Mouse (Mus musculus): ENCODE measurements around the gene Oaz1. TPM values are rescaled to one million over a fixed set of nuclear protein-coding genes. Genes with fewer than 3 reads are reported as not detected.

The Oaz1 gene
- polyA plus RNA-seq (2015; fragmentation: Nextera tagmentation; extraction: Ambion mirVana), result 1,324 and 1,529 TPM in 2 replicates

GRCm38 (mm10) chr10:80826151-80827062 is at the start of gene Oaz1:
TSS of gene Oaz1 (plus strand) at chr10:80826656.
- Histone ChIP-seq H3K9me3 (replicated peaks) (no peaks in the 10 kb centered on the region), H3K27ac (peak within 1 kb of the TSS; percentile 95), H3K36me3 (peaks cover 33% of the 10 kb centered on the region), H3K9ac (peak within 1 kb of the TSS; percentile 91), H3K4me3 (replicated peaks) (peak within 1 kb of the TSS; percentile 87), H3K4me2 (peak within 1 kb of the TSS; percentile 96), H3K27me3 (no peaks in the 10 kb centered on the region), H3K4me1 (replicated peaks) (peaks cover 73% of the 10 kb centered on the region)
- peak; percentile 99 for DNase-seq
- peak; percentile 92 for ATAC-seq (ENCODE audit: low read depth)
- WGBS (ENCODE audit: insufficient replicate concordance), result under 1% methylated on average over 82 of the region's 82 CpGs

GRCm38 (mm10) chr10:80777123-80777522 is 49.3 kb upstream of the Oaz1 start:
- Histone ChIP-seq H3K9ac (no peak overlapping the region), H3K27ac (no peak overlapping the region), H3K27me3 (no peaks in the 10 kb centered on the region), H3K4me3 (replicated peaks) (no peak overlapping the region), H3K4me2 (no peak overlapping the region), H3K4me1 (replicated peaks) (peaks cover 29% of the 10 kb centered on the region), H3K36me3 (peaks cover 100% of the 10 kb centered on the region), H3K9me3 (replicated peaks) (no peaks in the 10 kb centered on the region)
- 79% methylated on average over 5 of the region's 5 CpGs for WGBS (ENCODE audit: insufficient replicate concordance)
- DNase-seq, result no peak
- no peak for ATAC-seq (ENCODE audit: low read depth)

- ATAC-seq (ENCODE audit: low read depth) (no peak), DNase-seq (no peak)
- Histone ChIP-seq H3K4me1 (replicated peaks) (peaks cover 6% of the 10 kb centered on the region), H3K27me3 (no peaks in the 10 kb centered on the region), H3K9me3 (replicated peaks) (no peaks in the 10 kb centered on the region), H3K4me3 (replicated peaks) (no peak overlapping the region), H3K36me3 (peaks cover 100% of the 10 kb centered on the region), H3K9ac (no peak overlapping the region), H3K27ac (no peak overlapping the region), H3K4me2 (no peak overlapping the region)
These were observed 46.9 kb upstream of the Oaz1 start for GRCm38 (mm10) chr10:80779565-80779964.

GRCm38 (mm10) chr10:80784302-80784701 is 42.2 kb upstream of the Oaz1 start:
- Histone ChIP-seq H3K9ac (no peak overlapping the region), H3K36me3 (peaks cover 100% of the 10 kb centered on the region), H3K9me3 (replicated peaks) (no peaks in the 10 kb centered on the region), H3K4me3 (replicated peaks) (no peak overlapping the region), H3K27me3 (no peaks in the 10 kb centered on the region), H3K4me1 (replicated peaks) (no peaks in the 10 kb centered on the region), H3K27ac (no peak overlapping the region), H3K4me2 (no peak overlapping the region)
- DNase-seq, result no peak
- 96% methylated on average over 2 of the region's 2 CpGs for WGBS (ENCODE audit: insufficient replicate concordance)
- no peak for ATAC-seq (ENCODE audit: low read depth)

GRCm38 (mm10) chr10:80784871-80785270 is 41.6 kb upstream of the Oaz1 start:
- ATAC-seq (ENCODE audit: low read depth) (no peak), DNase-seq (no peak)
- peaks cover 99% of the 10 kb centered on the region for H3K36me3 ChIP-seq
- no peaks in the 10 kb centered on the region for H3K4me1 ChIP-seq (replicated peaks)
- WGBS (ENCODE audit: insufficient replicate concordance), result 92% methylated on average over 12 of the region's 12 CpGs
- H3K9me3 ChIP-seq (replicated peaks), result no peaks in the 10 kb centered on the region
- H3K27ac ChIP-seq, result no peak overlapping the region
- H3K4me2 ChIP-seq, result no peak overlapping the region
- no peaks in the 10 kb centered on the region for H3K27me3 ChIP-seq
- H3K9ac ChIP-seq, result no peak overlapping the region
- no peak overlapping the region for H3K4me3 ChIP-seq (replicated peaks)

- H3K4me1 ChIP-seq (replicated peaks), result peaks cover 1% of the 10 kb centered on the region; the same call in 1 of the 2 replicates
- H3K36me3 ChIP-seq, result peaks cover 99% of the 10 kb centered on the region
- ATAC-seq (ENCODE audit: low read depth) (no peak), DNase-seq (no peak)
- 91% methylated on average over 11 of the region's 11 CpGs for WGBS (ENCODE audit: insufficient replicate concordance)
- no peak overlapping the region for H3K4me3 ChIP-seq (replicated peaks)
- no peak overlapping the region for H3K9ac ChIP-seq
- H3K27me3 ChIP-seq, result no peaks in the 10 kb centered on the region
- H3K9me3 ChIP-seq (replicated peaks), result no peaks in the 10 kb centered on the region
- no peak overlapping the region for H3K4me2 ChIP-seq
- no peak overlapping the region for H3K27ac ChIP-seq
These were observed 40.5 kb upstream of the Oaz1 start for GRCm38 (mm10) chr10:80785963-80786362.

GRCm38 (mm10) chr10:80787517-80787916 is 38.9 kb upstream of the Oaz1 start:
- 87% methylated on average over 2 of the region's 2 CpGs for WGBS (ENCODE audit: insufficient replicate concordance)
- no peak overlapping the region for H3K9ac ChIP-seq
- H3K27me3 ChIP-seq, result no peaks in the 10 kb centered on the region
- no peak overlapping the region for H3K4me2 ChIP-seq
- ATAC-seq (ENCODE audit: low read depth) (no peak), DNase-seq (no peak)
- no peak overlapping the region for H3K27ac ChIP-seq
- H3K4me3 ChIP-seq (replicated peaks), result no peak overlapping the region
- no peaks in the 10 kb centered on the region for H3K9me3 ChIP-seq (replicated peaks)
- peaks cover 14% of the 10 kb centered on the region for H3K4me1 ChIP-seq (replicated peaks)
- H3K36me3 ChIP-seq, result peaks cover 99% of the 10 kb centered on the region

GRCm38 (mm10) chr10:80790761-80791404 is 35.6 kb upstream of the Oaz1 start:
- H3K9ac ChIP-seq, result no peak overlapping the region
- no peaks in the 10 kb centered on the region for H3K27me3 ChIP-seq
- peaks cover 99% of the 10 kb centered on the region for H3K36me3 ChIP-seq
- ATAC-seq (ENCODE audit: low read depth), result no peak
- no peaks in the 10 kb centered on the region for H3K9me3 ChIP-seq (replicated peaks)
- no peak overlapping the region for H3K4me2 ChIP-seq
- WGBS (ENCODE audit: insufficient replicate concordance), result 79% methylated on average over 19 of the region's 19 CpGs
- peaks cover 21% of the 10 kb centered on the region for H3K4me1 ChIP-seq (replicated peaks)
- H3K27ac ChIP-seq, result peak overlapping the region; percentile 9; the same call in 1 of the 2 replicates
- H3K4me3 ChIP-seq (replicated peaks), result no peak overlapping the region
- no peak for DNase-seq

- H3K27ac ChIP-seq, result no peak overlapping the region; the same call in 1 of the 2 replicates
- DNase-seq (no peak), ATAC-seq (ENCODE audit: low read depth) (no peak)
- H3K27me3 ChIP-seq, result no peaks in the 10 kb centered on the region
- peaks cover 29% of the 10 kb centered on the region for H3K4me1 ChIP-seq (replicated peaks)
- no peak overlapping the region for H3K9ac ChIP-seq
- no peaks in the 10 kb centered on the region for H3K9me3 ChIP-seq (replicated peaks)
- no peak overlapping the region for H3K4me2 ChIP-seq
- 76% methylated on average over 33 of the region's 33 CpGs for WGBS (ENCODE audit: insufficient replicate concordance)
- no peak overlapping the region for H3K4me3 ChIP-seq (replicated peaks)
- peaks cover 99% of the 10 kb centered on the region for H3K36me3 ChIP-seq
These were observed 34.8 kb upstream of the Oaz1 start for GRCm38 (mm10) chr10:80791476-80792174.

GRCm38 (mm10) chr10:80792175-80793032 is 34.1 kb upstream of the Oaz1 start:
- Histone ChIP-seq H3K4me2 (no peak overlapping the region), H3K9ac (no peak overlapping the region), H3K9me3 (replicated peaks) (no peaks in the 10 kb centered on the region), H3K36me3 (peaks cover 92% of the 10 kb centered on the region), H3K4me1 (replicated peaks) (peaks cover 37% of the 10 kb centered on the region), H3K27ac (no peak overlapping the region), H3K27me3 (no peaks in the 10 kb centered on the region), H3K4me3 (replicated peaks) (no peak overlapping the region)
- ATAC-seq (ENCODE audit: low read depth) (no peak), DNase-seq (no peak)
- 64% methylated on average over 41 of the region's 41 CpGs for WGBS (ENCODE audit: insufficient replicate concordance)

Data from liver, embryonic 13.5 days (tissue).